Mouse (Mus musculus) liver, embryonic 14.5 days (tissue): ENCODE data around the gene Hoxc10. TPM values are rescaled to one million over a fixed set of nuclear protein-coding genes. Genes with fewer than 3 reads are reported as not detected.
A peak's percentile ranks its signal among the peaks of the same experiment; 100 is the strongest.

Experiments
- ATAC-seq: fragments of 200-750 bp; cut with Nextera tagmentation; 2 replicates; pipeline ENCODE4 v1.8.0; 2017; ENCODE audit warnings: moderate number of reproducible peaks, mild to moderate bottlenecking, moderate library complexity; ENCODE audit not compliant: insufficient read depth
- DNase-seq, 3 experiments: peaks; one replicate each; pipeline ENCODE4 v3.0.0-alpha.2; 2012 to 2013; ENCODE audit warnings: low read depth in 3 of 3, low spot score in 3 of 3
- H3K27ac ChIP-seq: fragments of 300-500 bp; sonication (generic); 2 replicates; pipeline ENCODE4 v1.5.1; 2014; ENCODE audit warnings: moderate library complexity, mild to moderate bottlenecking, control low read depth, inconsistent platforms
- H3K27me3 ChIP-seq: fragments of 300-500 bp; sonication (generic); 2 replicates; pipeline ENCODE4 v1.6.1; 2014; ENCODE audit warnings: mild to moderate bottlenecking, low read length, moderate library complexity; ENCODE audit not compliant: control insufficient read depth, insufficient read depth
- H3K36me3 ChIP-seq: fragments of 300-500 bp; sonication (generic); replicated peaks from 2 replicates; pipeline ENCODE4 v1.6.1; 2014; ENCODE audit warnings: low read depth; ENCODE audit not compliant: control insufficient read depth, insufficient read depth
- H3K4me1 ChIP-seq, 2 experiments: fragments of 200-500 bp in 1 of 2; fragments of 300-500 bp in 1 of 2; sonication (generic) in 1 of 2; replicated peaks; 2 replicates each; pipeline ENCODE4 v1.6.1; 2012 to 2014; ENCODE audit warnings: antibody characterized with exemption in 1 of 2, inconsistent platforms in 1 of 2, low read length in 1 of 2; ENCODE audit not compliant: control insufficient read depth in 2 of 2, insufficient read depth in 2 of 2
- H3K4me2 ChIP-seq: fragments of 300-500 bp; sonication (generic); 2 replicates; pipeline ENCODE4 v1.6.1; 2014; ENCODE audit warnings: low read depth, mild to moderate bottlenecking, control low read depth, moderate library complexity
- H3K4me3 ChIP-seq, 2 experiments: fragments of 200-500 bp in 1 of 2; fragments of 300-500 bp in 1 of 2; sonication (generic) in 1 of 2; 2 replicates each; pipeline ENCODE4 v1.5.1; 2012 to 2014; ENCODE audit warnings: low read depth in 2 of 2, low read length in 2 of 2, mild to moderate bottlenecking in 2 of 2, control low read depth in 1 of 2, inconsistent platforms in 1 of 2, moderate library complexity in 1 of 2; ENCODE audit not compliant: insufficient read depth in 1 of 2
- H3K9ac ChIP-seq: fragments of 300-500 bp; sonication (generic); replicated peaks from 2 replicates; pipeline ENCODE4 v1.6.1; 2014; ENCODE audit warnings: mild to moderate bottlenecking, control low read depth, moderate library complexity
- H3K9me3 ChIP-seq: fragments of 300-500 bp; sonication (generic); 2 replicates; pipeline ENCODE4 v1.6.1; 2016; ENCODE audit warnings: low read length, mixed read lengths; ENCODE audit not compliant: control insufficient read depth
- CTCF ChIP-seq: IDR thresholded peaks from 2 replicates; pipeline ENCODE4 v1.5.1; 2016; ENCODE audit warnings: antibody characterized with exemption, low read depth, control low read depth
- EP300 ChIP-seq: IDR thresholded peaks from 2 replicates; pipeline ENCODE4 v1.6.1; 2016; ENCODE audit warnings: antibody characterized with exemption, low read depth
- WGBS: fragments of 180-500 bp; shearing (Covaris S2); extraction: QIAGEN DNeasy Blood & Tissue Kit; methylation state at CpG from one replicate; pipeline ENCODE4 v1.1.7; 2014; ENCODE audit not compliant: insufficient replicate concordance; 5-methylcytosine and 5-hydroxymethylcytosine counted together
- polyA plus RNA-seq, 2 experiments: library from polyadenylated mRNA; depleted of rRNA in 1 of 2; stranded (reverse) in 1 of 2; unstranded in 1 of 2; fragments of >200 nt; fragmentation: Nextera tagmentation in 1 of 2; extraction: Ambion mirVana in 1 of 2; gene quantifications; 2 replicates each; pipeline versions ENCODE4 v1.2.1 to v1.2.3; 2012 to 2014

The Hoxc10 gene
- polyA plus RNA-seq, 2 experiments: not detected

DNA sequence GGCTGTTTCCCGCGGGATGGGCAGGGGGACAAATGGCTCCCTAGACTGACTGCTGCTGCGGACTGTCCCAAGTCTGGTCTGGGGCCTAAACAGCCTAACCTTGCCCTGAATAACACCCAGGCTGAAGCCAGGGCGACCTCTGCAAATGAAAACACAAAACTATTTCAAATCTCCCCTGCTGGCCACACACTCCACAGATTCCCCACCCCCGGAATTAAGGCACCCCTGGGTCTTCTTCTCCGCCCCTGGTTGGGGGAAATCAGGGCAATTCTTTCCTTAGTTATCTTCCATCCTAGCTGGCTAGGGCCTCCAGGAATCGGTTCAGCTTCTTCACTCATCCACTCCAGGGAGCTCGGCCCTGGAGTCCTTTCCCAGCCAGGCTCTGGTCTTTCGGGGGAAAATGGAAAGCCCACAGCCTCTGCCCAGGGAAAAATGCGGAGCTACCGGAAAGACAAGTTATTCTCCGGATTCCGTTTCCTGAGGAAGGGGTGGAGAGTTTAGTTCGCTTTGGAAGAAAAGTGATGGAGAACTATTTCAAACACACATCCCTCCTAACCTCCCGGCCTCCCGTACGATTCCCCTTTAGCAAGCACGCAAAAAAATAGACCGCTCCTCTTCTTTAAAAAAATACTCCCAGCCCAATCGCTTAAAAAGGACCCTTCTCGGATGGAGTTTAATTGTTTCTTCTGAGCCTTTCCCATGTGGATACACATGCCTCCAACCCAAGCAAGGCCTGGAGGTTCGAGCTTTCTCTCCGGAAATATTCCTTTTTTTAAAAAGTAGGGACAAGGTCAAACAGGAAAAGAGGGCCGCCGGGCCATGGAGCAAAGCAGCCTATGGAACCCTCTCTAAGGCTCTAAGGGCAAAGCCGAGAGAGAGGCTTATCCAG lies 1.3 kb upstream of the Hoxc10 start:
- no peaks in the 10 kb centered on the region for H3K4me1 ChIP-seq
- H3K9ac ChIP-seq: no peak overlapping the region
- H3K36me3 ChIP-seq: no peaks in the 10 kb centered on the region
- no peak for DNase-seq
- 4% methylated on average over 26 of the region's 26 CpGs for WGBS
- H3K4me3 ChIP-seq: no peak overlapping the region
- ATAC-seq: no peak
- no peak overlapping the region for H3K27ac ChIP-seq
- TF ChIP-seq CTCF (no peak), EP300 (no peak)
- no peaks in the 10 kb centered on the region for H3K9me3 ChIP-seq
- H3K27me3 ChIP-seq: peaks cover 96% of the 10 kb centered on the region
- no peak overlapping the region for H3K4me2 ChIP-seq

GRCm38 (mm10) chr15:102965892-102966775 lies 462 bp upstream of the Hoxc10 start:
- Histone ChIP-seq H3K9ac (no peak overlapping the region), H3K27me3 (peaks cover 97% of the 10 kb centered on the region), H3K36me3 (no peaks in the 10 kb centered on the region), H3K4me3 (no peak overlapping the region), H3K4me2 (no peak overlapping the region), H3K4me1 (no peaks in the 10 kb centered on the region), H3K9me3 (no peaks in the 10 kb centered on the region), H3K27ac (no peak overlapping the region)
- WGBS: 3% methylated on average over 30 of the region's 30 CpGs
- DNase-seq (peak; percentile 4 to 22 (median 7)), ATAC-seq (no peak)
- TF ChIP-seq EP300: no peak
- TF ChIP-seq CTCF: peak; percentile 76

GRCm38 (mm10) chr15:102967312-102967510 lies 615 bp downstream of the Hoxc10 start, which contains the start of gene Hoxc5:
TSS of gene Hoxc5 (plus strand) at chr15:102967443.
- H3K27me3 ChIP-seq: peaks cover 99% of the 10 kb centered on the region
- H3K4me2 ChIP-seq: no peak within 1 kb of the TSS
- H3K4me1 ChIP-seq: no peaks in the 10 kb centered on the region
- H3K9me3 ChIP-seq: no peaks in the 10 kb centered on the region
- H3K27ac ChIP-seq: no peak within 1 kb of the TSS
- TF ChIP-seq EP300: no peak
- TF ChIP-seq CTCF: no peak
- no peak for ATAC-seq
- WGBS: 3% methylated on average over 12 of the region's 12 CpGs
- no peak within 1 kb of the TSS for H3K9ac ChIP-seq
- H3K36me3 ChIP-seq: no peaks in the 10 kb centered on the region
- no peak within 1 kb of the TSS for H3K4me3 ChIP-seq
- DNase-seq: no peak

DNA sequence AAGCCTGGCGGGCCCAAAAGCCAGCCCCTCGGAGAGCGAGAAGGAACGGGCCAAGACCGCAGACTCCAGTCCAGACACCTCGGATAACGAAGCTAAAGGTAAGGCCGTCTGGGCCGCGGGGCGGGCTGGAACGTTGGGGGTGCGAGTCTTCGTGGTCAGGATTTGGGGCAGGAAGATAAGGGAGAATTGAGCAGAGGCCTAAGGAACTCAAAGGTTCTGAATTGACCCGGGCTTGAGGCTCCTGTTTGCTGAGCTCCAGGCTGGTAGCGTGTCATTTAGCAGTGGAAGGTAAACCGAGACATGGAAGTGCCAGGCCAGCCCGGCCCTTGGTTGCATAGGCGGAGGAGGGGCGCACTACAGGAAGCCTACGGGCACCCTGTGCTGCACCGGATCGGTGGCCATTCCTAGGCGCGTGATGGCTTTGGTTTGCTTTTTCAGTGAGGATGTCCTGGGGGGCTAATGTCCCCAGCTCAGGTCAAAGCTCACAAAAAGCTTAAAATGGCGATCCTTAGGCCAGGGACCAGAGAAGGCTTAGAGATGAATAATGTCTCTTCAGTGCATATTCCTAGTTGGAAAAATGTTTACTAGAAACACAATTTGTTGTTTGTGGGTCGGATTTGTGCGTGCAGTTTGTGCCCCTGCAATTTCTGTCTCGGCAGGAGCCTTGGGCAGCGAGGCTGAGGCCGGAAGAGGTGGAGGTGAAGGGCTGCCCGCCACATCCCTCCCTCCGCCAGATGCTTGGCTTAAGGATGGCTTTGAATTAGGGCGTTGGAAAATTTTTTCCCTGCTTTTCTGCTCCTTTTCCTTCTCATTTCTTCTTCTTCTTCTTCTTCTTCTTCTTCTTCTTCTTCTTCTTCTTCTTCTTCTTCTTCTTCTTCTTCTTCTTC lies 1.2 kb downstream of the Hoxc10 start:
- Histone ChIP-seq H3K4me1 (no peaks in the 10 kb centered on the region), H3K27me3 (peaks cover 99% of the 10 kb centered on the region), H3K4me2 (no peak overlapping the region), H3K9ac (no peak overlapping the region), H3K9me3 (no peaks in the 10 kb centered on the region), H3K4me3 (no peak overlapping the region), H3K36me3 (no peaks in the 10 kb centered on the region), H3K27ac (no peak overlapping the region)
- no peak for DNase-seq
- TF ChIP-seq CTCF (no peak), EP300 (no peak)
- ATAC-seq: no peak
- 3% methylated on average over 34 of the region's 34 CpGs for WGBS
